Mouse (Mus musculus) limb, embryonic 13.5 days (tissue): ENCODE results near the gene Lbh. TPM values are rescaled to one million over a fixed set of nuclear protein-coding genes. Genes with fewer than 3 reads are reported as not detected.

ENCODE experiments used
- ATAC-seq: fragments of 200-750 bp; cut with Nextera tagmentation; 2 replicates; pipeline ENCODE4 v1.8.0; 2017; ENCODE audit warnings: low read depth, moderate number of reproducible peaks, moderate TSS enrichment; ENCODE audit not compliant: low FRiP score
- H3K27ac ChIP-seq: fragments of 300-500 bp; sonication (generic); 2 replicates; pipeline ENCODE4 v1.5.1; 2015; ENCODE audit warnings: inconsistent platforms, mild to moderate bottlenecking, moderate library complexity
- H3K27me3 ChIP-seq: fragments of 300-500 bp; sonication (generic); 2 replicates; pipeline ENCODE4 v1.6.1; 2015; ENCODE audit warnings: mild to moderate bottlenecking, inconsistent platforms
- H3K36me3 ChIP-seq: fragments of 300-500 bp; sonication (generic); 2 replicates; pipeline ENCODE4 v1.6.1; 2015; ENCODE audit warnings: inconsistent platforms, mild to moderate bottlenecking, moderate library complexity
- H3K4me1 ChIP-seq: fragments of 300-500 bp; sonication (generic); 2 replicates; pipeline ENCODE4 v1.6.1; 2015; ENCODE audit warnings: inconsistent platforms
- H3K4me2 ChIP-seq: fragments of 300-500 bp; sonication (generic); replicated peaks from 2 replicates; pipeline ENCODE4 v1.6.1; 2015; ENCODE audit warnings: inconsistent platforms, mild to moderate bottlenecking, moderate library complexity
- H3K4me3 ChIP-seq: fragments of 300-500 bp; sonication (generic); 2 replicates; pipeline ENCODE4 v1.5.1; 2015; ENCODE audit warnings: moderate library complexity, mild to moderate bottlenecking, inconsistent platforms
- H3K9ac ChIP-seq: fragments of 300-500 bp; sonication (generic); 2 replicates; pipeline ENCODE4 v1.6.1; 2015; ENCODE audit warnings: mild to moderate bottlenecking, inconsistent platforms
- H3K9me3 ChIP-seq: fragments of 300-500 bp; sonication (generic); 2 replicates; pipeline ENCODE4 v1.6.1; 2016; ENCODE audit warnings: inconsistent platforms
- whole genome bisulfite sequencing: fragments of 180-500 bp; shearing (Covaris S2); methylation state at CpG from one replicate; pipeline ENCODE4 v1.1.7; 2015; 5-methylcytosine and 5-hydroxymethylcytosine counted together
- polyA plus RNA-seq: library from polyadenylated mRNA; unstranded; fragments of >200 nt; fragmentation: Nextera tagmentation; extraction: Ambion mirVana; gene quantifications from 2 replicates; pipeline ENCODE4 v1.2.1, GENCODE M21; 2015

Lbh gene
- 3.2 and 3.5 TPM in 2 replicates for polyA plus RNA-seq

- H3K9ac ChIP-seq = peak within 1 kb of the TSS; percentile 82
- WGBS = 1% methylated on average over 34 of the region's 35 CpGs
- H3K9me3 ChIP-seq = no peaks in the 10 kb centered on the region
- H3K4me1 ChIP-seq = peaks cover 45% of the 10 kb centered on the region
- peaks cover 17% of the 10 kb centered on the region; the same call in 1 of the 2 replicates for H3K27me3 ChIP-seq
- H3K4me2 ChIP-seq = peak within 1 kb of the TSS; percentile 84
- peak; percentile 88 for ATAC-seq
- H3K36me3 ChIP-seq = peaks cover 18% of the 10 kb centered on the region
- peak within 1 kb of the TSS; percentile 65 for H3K4me3 ChIP-seq
- peak within 1 kb of the TSS; percentile 80 for H3K27ac ChIP-seq
Measured at GRCm38 (mm10) chr17:72918053-72918452, at the start of gene Lbh. Lbh (plus strand) TSS chr17:72918305.

GRCm38 (mm10) chr17:72878979-72879378, 39.1 kb upstream of the Lbh start:
- Histone ChIP-seq H3K27ac (no peak overlapping the region), H3K4me2 (no peak overlapping the region), H3K9ac (no peak overlapping the region), H3K27me3 (no peaks in the 10 kb centered on the region), H3K4me3 (no peak overlapping the region), H3K9me3 (no peaks in the 10 kb centered on the region), H3K36me3 (no peaks in the 10 kb centered on the region), H3K4me1 (no peaks in the 10 kb centered on the region)
- 86% methylated on average over 9 of the region's 9 CpGs for WGBS
- no peak for ATAC-seq

GRCm38 (mm10) chr17:72880156-72880555, 37.9 kb upstream of the Lbh start:
- no peak overlapping the region for H3K4me3 ChIP-seq
- H3K27ac ChIP-seq = no peak overlapping the region
- H3K4me2 ChIP-seq = no peak overlapping the region
- no peaks in the 10 kb centered on the region for H3K27me3 ChIP-seq
- no peak for ATAC-seq
- no peaks in the 10 kb centered on the region for H3K9me3 ChIP-seq
- no peaks in the 10 kb centered on the region for H3K4me1 ChIP-seq
- no peaks in the 10 kb centered on the region for H3K36me3 ChIP-seq
- no peak overlapping the region for H3K9ac ChIP-seq
- WGBS = 68% methylated on average over 3 of the region's 3 CpGs

- Histone ChIP-seq H3K4me1 (no peaks in the 10 kb centered on the region), H3K9ac (no peak overlapping the region), H3K27me3 (no peaks in the 10 kb centered on the region), H3K4me3 (no peak overlapping the region), H3K36me3 (no peaks in the 10 kb centered on the region), H3K4me2 (no peak overlapping the region), H3K9me3 (no peaks in the 10 kb centered on the region), H3K27ac (no peak overlapping the region)
- no peak for ATAC-seq
- WGBS = 79% methylated on average over 3 of the region's 3 CpGs
Measured at GRCm38 (mm10) chr17:72881051-72881450, 37.1 kb upstream of the Lbh start.

GRCm38 (mm10) chr17:72881804-72882203, 36.3 kb upstream of the Lbh start:
- 65% methylated on average over 1 of the region's 1 CpGs for WGBS

GRCm38 (mm10) chr17:72889556-72890397, 28.3 kb upstream of the Lbh start:
- WGBS = 21% methylated on average over 20 of the region's 20 CpGs
- peak overlapping the region; percentile 16; the same call in 1 of the 2 replicates for H3K4me2 ChIP-seq

More at GRCm38 (mm10) chr17:72881804-72882203, 36.3 kb upstream of the Lbh start:
- H3K4me1 ChIP-seq = no peaks in the 10 kb centered on the region
- no peak overlapping the region for H3K4me2 ChIP-seq
- no peak overlapping the region for H3K4me3 ChIP-seq
- no peaks in the 10 kb centered on the region for H3K27me3 ChIP-seq
- H3K9ac ChIP-seq = no peak overlapping the region
- no peaks in the 10 kb centered on the region for H3K9me3 ChIP-seq
- no peak overlapping the region for H3K27ac ChIP-seq
- ATAC-seq = no peak
- no peaks in the 10 kb centered on the region for H3K36me3 ChIP-seq

GRCm38 (mm10) chr17:72890398-72890898, 27.7 kb upstream of the Lbh start:
- H3K9ac ChIP-seq = no peak overlapping the region
- H3K4me3 ChIP-seq = no peak overlapping the region
- H3K4me2 ChIP-seq = peak overlapping the region; percentile 16; the same call in 1 of the 2 replicates
- ATAC-seq = 0 out of 2 replicates have a peak, but pooled peaks have one; percentile 19
- no peaks in the 10 kb centered on the region for H3K27me3 ChIP-seq
- H3K27ac ChIP-seq = no peak overlapping the region
- no peaks in the 10 kb centered on the region for H3K36me3 ChIP-seq
- WGBS = 54% methylated on average over 8 of the region's 8 CpGs
- H3K9me3 ChIP-seq = no peaks in the 10 kb centered on the region
- H3K4me1 ChIP-seq = peaks cover 5% of the 10 kb centered on the region

More at GRCm38 (mm10) chr17:72889556-72890397, 28.3 kb upstream of the Lbh start:
- Histone ChIP-seq H3K27me3 (no peaks in the 10 kb centered on the region), H3K4me3 (no peak overlapping the region), H3K9ac (no peak overlapping the region), H3K36me3 (no peaks in the 10 kb centered on the region), H3K27ac (no peak overlapping the region), H3K4me1 (peaks cover 5% of the 10 kb centered on the region), H3K9me3 (no peaks in the 10 kb centered on the region)
- 0 out of 2 replicates have a peak, but pooled peaks have one; percentile 28 for ATAC-seq

- no peak for ATAC-seq
Measured at GRCm38 (mm10) chr17:72891556-72891955, 26.5 kb upstream of the Lbh start.

GRCm38 (mm10) chr17:72895506-72895905, 22.6 kb upstream of the Lbh start:
- no peak overlapping the region for H3K4me2 ChIP-seq
- H3K9ac ChIP-seq = no peak overlapping the region
- 91% methylated on average over 3 of the region's 3 CpGs for WGBS
- H3K36me3 ChIP-seq = no peaks in the 10 kb centered on the region
- ATAC-seq = no peak
- no peaks in the 10 kb centered on the region for H3K27me3 ChIP-seq
- H3K27ac ChIP-seq = no peak overlapping the region
- no peak overlapping the region for H3K4me3 ChIP-seq
- H3K4me1 ChIP-seq = peaks cover 2% of the 10 kb centered on the region
- no peaks in the 10 kb centered on the region for H3K9me3 ChIP-seq

More at GRCm38 (mm10) chr17:72891556-72891955, 26.5 kb upstream of the Lbh start:
- no peak overlapping the region for H3K9ac ChIP-seq
- no peak overlapping the region for H3K4me2 ChIP-seq
- WGBS = 85% methylated on average over 6 of the region's 6 CpGs
- peaks cover 5% of the 10 kb centered on the region for H3K4me1 ChIP-seq
- no peak overlapping the region for H3K4me3 ChIP-seq
- H3K36me3 ChIP-seq = no peaks in the 10 kb centered on the region
- H3K27ac ChIP-seq = no peak overlapping the region
- H3K27me3 ChIP-seq = no peaks in the 10 kb centered on the region
- H3K9me3 ChIP-seq = no peaks in the 10 kb centered on the region

GRCm38 (mm10) chr17:72897076-72897475, 21.0 kb upstream of the Lbh start:
- H3K4me3 ChIP-seq = no peak overlapping the region
- no peaks in the 10 kb centered on the region for H3K36me3 ChIP-seq
- no peak overlapping the region for H3K4me2 ChIP-seq
- whole genome bisulfite sequencing = 83% methylated on average over 7 of the region's 7 CpGs
- no peak overlapping the region for H3K27ac ChIP-seq
- ATAC-seq = no peak
- no peaks in the 10 kb centered on the region; the same call in 1 of the 2 replicates for H3K4me1 ChIP-seq
- no peaks in the 10 kb centered on the region for H3K9me3 ChIP-seq
- no peaks in the 10 kb centered on the region for H3K27me3 ChIP-seq
- no peak overlapping the region for H3K9ac ChIP-seq

- Histone ChIP-seq H3K9me3 (no peaks in the 10 kb centered on the region), H3K4me3 (no peak overlapping the region), H3K27me3 (no peaks in the 10 kb centered on the region), H3K27ac (no peak overlapping the region), H3K9ac (no peak overlapping the region), H3K36me3 (no peaks in the 10 kb centered on the region), H3K4me2 (no peak overlapping the region), H3K4me1 (no peaks in the 10 kb centered on the region; the same call in 1 of the 2 replicates)
- WGBS = 76% methylated on average over 5 of the region's 5 CpGs
- no peak for ATAC-seq
Measured at GRCm38 (mm10) chr17:72897961-72898360, 20.1 kb upstream of the Lbh start.

GRCm38 (mm10) chr17:72898775-72899174, 19.3 kb upstream of the Lbh start:
- 85% methylated on average over 3 of the region's 3 CpGs for WGBS
- H3K4me2 ChIP-seq = no peak overlapping the region
- H3K27ac ChIP-seq = no peak overlapping the region
- no peaks in the 10 kb centered on the region for H3K36me3 ChIP-seq
- peaks cover under 1% of the 10 kb centered on the region; the same call in 1 of the 2 replicates for H3K4me1 ChIP-seq
- no peaks in the 10 kb centered on the region for H3K9me3 ChIP-seq
- H3K9ac ChIP-seq = no peak overlapping the region
- no peak overlapping the region for H3K4me3 ChIP-seq
- no peak for ATAC-seq
- H3K27me3 ChIP-seq = no peaks in the 10 kb centered on the region
